In the genomic region with DNA sequence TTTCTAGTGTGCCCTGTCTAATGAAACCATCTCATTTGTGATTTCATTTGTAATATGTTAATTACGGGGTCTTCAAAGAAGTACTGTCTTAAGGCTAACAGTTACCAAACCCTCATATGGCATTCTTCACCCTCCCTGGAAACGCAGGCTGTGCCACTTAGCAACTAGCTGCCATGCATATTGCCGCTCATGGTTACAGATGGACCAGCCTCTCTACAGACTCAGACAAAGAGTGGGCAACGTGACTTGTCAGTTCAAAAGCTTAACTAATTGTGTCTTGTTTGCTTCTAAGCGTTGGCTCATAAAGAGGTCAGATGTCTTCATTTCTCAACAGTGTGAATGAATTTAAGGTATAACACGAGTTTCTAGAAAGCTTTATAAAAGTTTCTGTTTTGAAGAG, we compare ENCODE assay signal across 18 mouse cellular contexts.
DNase-seq lines count a peak whose midpoint lies in the region; ATAC-seq and TF ChIP-seq lines count a peak whose summit lies in the region.
"Had no signal": no experiment of that assay in that cellular context is flagged by ENCODE, and none has a peak within 500 bp of the region (broad histone marks: within the 10 kb centered on the region; RNA-seq: fewer than 3 reads in every experiment).

No protein-coding gene starts in this region.

- H3K4me3 ChIP-seq in forebrain, embryonic 13.5 days, result no peak overlapping the region
- H3K4me3 ChIP-seq in forebrain, embryonic 11.5 days (ENCODE audit: low read depth, low read length), result no peak overlapping the region
- H3K4me3 ChIP-seq in hindbrain, embryonic 11.5 days (ENCODE audit: low read depth, low read length), result no peak overlapping the region
- H3K4me3 ChIP-seq in midbrain, embryonic 15.5 days, result no peak overlapping the region
- no peak overlapping the region for H3K4me3 ChIP-seq in stomach, postnatal 0 days (ENCODE audit: low read depth, low read length)
- no peak overlapping the region for H3K4me3 ChIP-seq in kidney, adult 2 months (ENCODE audit: insufficient read depth, low read depth, low read length)
- H3K4me3 ChIP-seq: embryonic facial prominence, embryonic 12.5 days; heart, embryonic 15.5 days; stomach, embryonic 15.5 days had no signal

- H3K36me3 ChIP-seq in forebrain, embryonic 13.5 days (ENCODE audit: poor library complexity, severe bottlenecking), result peaks cover 44% of the 10 kb centered on the region
- no peaks in the 10 kb centered on the region; the same call in 1 of the 2 replicates for H3K36me3 ChIP-seq in forebrain, embryonic 11.5 days (ENCODE audit: control insufficient read depth, insufficient read depth, low read length)
- H3K36me3 ChIP-seq in hindbrain, embryonic 11.5 days (ENCODE audit: control insufficient read depth, insufficient read depth, low read length), result 0 out of 2 replicates have a peak, but pooled peaks cover 2% of the 10 kb centered on the region
- peaks cover 16% of the 10 kb centered on the region; the same call in 1 of the 2 replicates for H3K36me3 ChIP-seq in midbrain, embryonic 15.5 days (replicated peaks)
- H3K36me3 ChIP-seq in stomach, postnatal 0 days (ENCODE audit: control insufficient read depth, insufficient read depth, low read length), result peaks cover 13% of the 10 kb centered on the region
- peaks cover 10% of the 10 kb centered on the region for H3K36me3 ChIP-seq in kidney, adult 2 months (ENCODE audit: control insufficient read depth, insufficient read depth, low read length)

- no peak overlapping the region for H3K9ac ChIP-seq in forebrain, embryonic 13.5 days
- no peak overlapping the region for H3K9ac ChIP-seq in forebrain, embryonic 11.5 days (ENCODE audit: low read length)
- H3K9ac ChIP-seq in hindbrain, embryonic 11.5 days (ENCODE audit: low read depth, low read length), result no peak overlapping the region
- H3K9ac ChIP-seq in midbrain, embryonic 15.5 days, result no peak overlapping the region
- H3K9ac ChIP-seq in stomach, postnatal 0 days (ENCODE audit: low read length), result no peak overlapping the region
- H3K9ac ChIP-seq: embryonic facial prominence, embryonic 12.5 days; heart, embryonic 15.5 days; liver, embryonic 14.5 days; stomach, embryonic 15.5 days had no signal

- no peak overlapping the region for H3K4me2 ChIP-seq in forebrain, embryonic 13.5 days
- no peak overlapping the region for H3K4me2 ChIP-seq in forebrain, embryonic 11.5 days (ENCODE audit: low read depth, low read length, severe bottlenecking)
- no peak overlapping the region for H3K4me2 ChIP-seq in hindbrain, embryonic 11.5 days (replicated peaks; ENCODE audit: low read depth, low read length)
- H3K4me2 ChIP-seq in midbrain, embryonic 15.5 days, result no peak overlapping the region
- no peak overlapping the region for H3K4me2 ChIP-seq in stomach, postnatal 0 days (replicated peaks; ENCODE audit: low read depth)
- H3K4me2 ChIP-seq: embryonic facial prominence, embryonic 12.5 days; heart, embryonic 15.5 days; stomach, embryonic 15.5 days had no signal

- TF ChIP-seq POLR2A in brain, embryonic 14.5 days (IDR thresholded peaks at IDR 0.05; ENCODE audit: borderline replicate concordance, extremely low read depth, insufficient read depth, insufficient read length, poor library complexity, severe bottlenecking), result no peak
- TF ChIP-seq POLR2A in kidney, adult 2 months (IDR thresholded peaks at IDR 0.05; ENCODE audit: low read depth, low read length), result no peak

- ATAC-seq in forebrain, embryonic 13.5 days, result peak; percentile 75
- ATAC-seq in forebrain, embryonic 11.5 days (replicated peaks; ENCODE audit: low FRiP score), result no peak
- peak; percentile 83 for ATAC-seq in hindbrain, embryonic 11.5 days (ENCODE audit: low FRiP score)
- peak; percentile 33; the same call in 1 of the 2 replicates for ATAC-seq in midbrain, embryonic 15.5 days (replicated peaks)
- no peak for ATAC-seq in stomach, postnatal 0 days (ENCODE audit: low FRiP score, low TSS enrichment)
- ATAC-seq: inflammation-experienced regulatory T-cells, adult 6 months had no signal

- no peak for TF ChIP-seq CTCF in brain, embryonic 14.5 days (IDR thresholded peaks at IDR 0.05; ENCODE audit: borderline replicate concordance, extremely low read depth, insufficient read depth, insufficient read length)
- no peak for TF ChIP-seq CTCF in stomach, postnatal 0 days (IDR thresholded peaks at IDR 0.05; ENCODE audit: low read depth)
- no peak for TF ChIP-seq CTCF in kidney, adult 2 months (conservative IDR thresholded peaks at IDR 0.05; ENCODE audit: insufficient read depth, insufficient read length, low read depth, low read length)

- H3K9me3 ChIP-seq in forebrain, embryonic 13.5 days (replicated peaks), result no peaks in the 10 kb centered on the region
- H3K9me3 ChIP-seq in forebrain, embryonic 11.5 days (ENCODE audit: control insufficient read depth, low read length), result no peaks in the 10 kb centered on the region
- H3K9me3 ChIP-seq in hindbrain, embryonic 11.5 days (ENCODE audit: control insufficient read depth, low read length), result no peaks in the 10 kb centered on the region
- H3K9me3 ChIP-seq in midbrain, embryonic 15.5 days, result no peaks in the 10 kb centered on the region
- H3K9me3 ChIP-seq in stomach, postnatal 0 days (ENCODE audit: control insufficient read depth, low read length), result no peaks in the 10 kb centered on the region
- H3K9me3 ChIP-seq: embryonic facial prominence, embryonic 12.5 days; heart, embryonic 15.5 days; stomach, embryonic 15.5 days had no signal

- TF ChIP-seq EP300 in stomach, postnatal 0 days (optimal IDR thresholded peaks at IDR 0.05), result no peak

- 33% methylated on average over 6 of the region's 6 CpGs for WGBS in forebrain, embryonic 13.5 days
- WGBS in forebrain, embryonic 11.5 days, result 75% methylated on average over 6 of the region's 6 CpGs
- WGBS in hindbrain, embryonic 11.5 days, result 39% methylated on average over 6 of the region's 6 CpGs
- WGBS in midbrain, embryonic 15.5 days, result 34% methylated on average over 6 of the region's 6 CpGs
- whole genome bisulfite sequencing in stomach, postnatal 0 days, result 74% methylated on average over 6 of the region's 6 CpGs
- WGBS in kidney, adult 2 months, result 87% methylated on average over 6 of the region's 6 CpGs

- H3K27ac ChIP-seq in forebrain, embryonic 13.5 days, result 0 out of 2 replicates have a peak overlapping the region, but pooled peaks have one; percentile 6
- H3K27ac ChIP-seq in forebrain, embryonic 11.5 days (ENCODE audit: low read depth, low read length), result no peak overlapping the region
- H3K27ac ChIP-seq in hindbrain, embryonic 11.5 days (ENCODE audit: low read depth, low read length), result no peak overlapping the region
- H3K27ac ChIP-seq in midbrain, embryonic 15.5 days, result no peak overlapping the region
- H3K27ac ChIP-seq in stomach, postnatal 0 days (replicated peaks), result no peak overlapping the region
- no peak overlapping the region for H3K27ac ChIP-seq in kidney, adult 2 months (ENCODE audit: insufficient read depth, low read depth, low read length)
- H3K27ac ChIP-seq: embryonic facial prominence, embryonic 12.5 days; heart, embryonic 15.5 days; liver, embryonic 14.5 days; stomach, embryonic 15.5 days had no signal

- H3K27me3 ChIP-seq in forebrain, embryonic 13.5 days, result no peaks in the 10 kb centered on the region
- no peaks in the 10 kb centered on the region for H3K27me3 ChIP-seq in forebrain, embryonic 11.5 days (ENCODE audit: control insufficient read depth, insufficient read depth, low read length)
- H3K27me3 ChIP-seq in hindbrain, embryonic 11.5 days (ENCODE audit: control insufficient read depth, insufficient read depth, low read length), result no peaks in the 10 kb centered on the region
- no peaks in the 10 kb centered on the region for H3K27me3 ChIP-seq in midbrain, embryonic 15.5 days (replicated peaks)
- no peaks in the 10 kb centered on the region for H3K27me3 ChIP-seq in stomach, postnatal 0 days (ENCODE audit: control insufficient read depth, insufficient read depth, low read length)
- no peaks in the 10 kb centered on the region for H3K27me3 ChIP-seq in kidney, adult 2 months (replicated peaks; ENCODE audit: control insufficient read depth, insufficient read depth, low read length)
- H3K27me3 ChIP-seq: embryonic facial prominence, embryonic 12.5 days; heart, embryonic 15.5 days; stomach, embryonic 15.5 days had no signal

- H3K4me1 ChIP-seq in forebrain, embryonic 13.5 days, result peaks cover 48% of the 10 kb centered on the region
- H3K4me1 ChIP-seq in forebrain, embryonic 11.5 days (replicated peaks; ENCODE audit: control insufficient read depth, insufficient read depth, low read length), result peaks cover 3% of the 10 kb centered on the region; the same call in 1 of the 2 replicates
- no peaks in the 10 kb centered on the region for H3K4me1 ChIP-seq in hindbrain, embryonic 11.5 days (replicated peaks; ENCODE audit: control insufficient read depth, insufficient read depth, low read length)
- peaks cover 17% of the 10 kb centered on the region; the same call in 1 of the 2 replicates for H3K4me1 ChIP-seq in midbrain, embryonic 15.5 days
- no peaks in the 10 kb centered on the region for H3K4me1 ChIP-seq in stomach, postnatal 0 days (replicated peaks; ENCODE audit: control insufficient read depth, insufficient read depth)
- no peaks in the 10 kb centered on the region; the same call in 1 of the 2 replicates for H3K4me1 ChIP-seq in kidney, adult 2 months (ENCODE audit: control insufficient read depth, insufficient read depth, low read length)
- H3K4me1 ChIP-seq: embryonic facial prominence, embryonic 12.5 days; stomach, embryonic 15.5 days had no signal

- DNase-seq in forebrain, embryonic 11.5 days (ENCODE audit: low spot score), result no peak
- peak; percentile 88 for DNase-seq in brain, embryonic 14.5 days (ENCODE audit: low read depth)
- DNase-seq in hindbrain, embryonic 11.5 days (ENCODE audit: low spot score), result peak; percentile 56
- DNase-seq in urinary bladder, postnatal 4 days (ENCODE audit: low spot score in 2 of 2), result no peak
- DNase-seq in stomach, postnatal 0 days (ENCODE audit: low spot score), result no peak
- no peak for DNase-seq in kidney, adult 2 months
- DNase-seq: adrenal gland, adult 2 months; cerebellum, adult 8-10 months; kidney, postnatal 14 days; lung, postnatal 36 days; thymus, postnatal 25 days had no signal

Comparison
In these comparisons a context has a peak if more than half of its experiments do, and no peak if none do; other contexts are left out.
1. ATAC-seq: peak in forebrain, embryonic 13.5 days (single experiment), hindbrain, embryonic 11.5 days (single experiment) and midbrain, embryonic 15.5 days (single experiment); none in forebrain, embryonic 11.5 days (single experiment) and stomach, postnatal 0 days (single experiment).
2. DNase-seq: peak in brain, embryonic 14.5 days (single experiment) and hindbrain, embryonic 11.5 days (single experiment); none in forebrain, embryonic 11.5 days (single experiment), urinary bladder, postnatal 4 days (0 of 2), stomach, postnatal 0 days (single experiment) and kidney, adult 2 months (single experiment).